Mouse (Mus musculus) gastrocnemius, postnatal 36 days (tissue): Measurements from ENCODE around the gene Gast. TPM values are rescaled to one million over a fixed set of nuclear protein-coding genes. Genes with fewer than 3 reads are reported as not detected.
"Not testable (repeated sequence)": the region's sequence is repeated elsewhere in the genome, so short reads cannot be mapped to it uniquely, and the experiment has no call there.

Experiments
- DNase-seq, 2 experiments: peaks; one replicate each; pipeline ENCODE4 v3.0.0; 2022
- intact Hi-C: fragments of 180-260 bp; cut with DNase I; formaldehyde crosslinking; loops from one replicate; pipeline ENCODE4 v1.15.1; 2025
- total RNA-seq, 2 experiments: library from RNA; stranded (reverse); gene quantifications; 2 replicates each; pipeline ENCODE4 v1.2.3; 2021

Gast gene
- total RNA-seq, 2 experiments from 2014 or later: not detected

DNA sequence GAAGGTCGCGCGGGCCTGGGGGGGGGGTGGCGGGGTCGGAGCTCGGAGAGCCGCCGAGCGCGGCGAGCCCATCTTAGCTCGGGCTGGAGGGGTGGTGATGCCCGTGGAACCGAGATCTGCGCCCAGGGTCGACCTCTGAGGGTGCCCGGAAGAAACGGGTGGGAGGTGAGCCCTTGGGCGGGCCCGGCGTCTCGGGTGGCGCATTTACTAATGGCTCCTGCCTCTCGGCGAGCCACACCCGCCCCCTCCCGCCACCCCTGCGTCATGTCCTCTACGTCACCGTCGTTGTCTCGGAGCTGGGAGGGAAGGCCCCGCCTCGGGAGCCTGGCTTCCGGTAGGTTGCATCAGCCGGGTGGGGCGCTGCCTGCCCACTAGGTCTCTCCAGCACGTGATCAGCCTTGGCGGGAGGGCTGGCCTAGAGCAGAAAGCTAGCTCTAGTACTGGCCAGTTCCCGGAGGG is 14.0 kb upstream of the Gast start:
- intact Hi-C loops: no loop called here
- peak; percentile 90 to 96 for DNase-seq

- intact Hi-C loops, DNase-seq: not testable (repeated sequence)
Measured at GRCm38 (mm10) chr11:100320701-100321410, 13.4 kb upstream of the Gast start.

DNA sequence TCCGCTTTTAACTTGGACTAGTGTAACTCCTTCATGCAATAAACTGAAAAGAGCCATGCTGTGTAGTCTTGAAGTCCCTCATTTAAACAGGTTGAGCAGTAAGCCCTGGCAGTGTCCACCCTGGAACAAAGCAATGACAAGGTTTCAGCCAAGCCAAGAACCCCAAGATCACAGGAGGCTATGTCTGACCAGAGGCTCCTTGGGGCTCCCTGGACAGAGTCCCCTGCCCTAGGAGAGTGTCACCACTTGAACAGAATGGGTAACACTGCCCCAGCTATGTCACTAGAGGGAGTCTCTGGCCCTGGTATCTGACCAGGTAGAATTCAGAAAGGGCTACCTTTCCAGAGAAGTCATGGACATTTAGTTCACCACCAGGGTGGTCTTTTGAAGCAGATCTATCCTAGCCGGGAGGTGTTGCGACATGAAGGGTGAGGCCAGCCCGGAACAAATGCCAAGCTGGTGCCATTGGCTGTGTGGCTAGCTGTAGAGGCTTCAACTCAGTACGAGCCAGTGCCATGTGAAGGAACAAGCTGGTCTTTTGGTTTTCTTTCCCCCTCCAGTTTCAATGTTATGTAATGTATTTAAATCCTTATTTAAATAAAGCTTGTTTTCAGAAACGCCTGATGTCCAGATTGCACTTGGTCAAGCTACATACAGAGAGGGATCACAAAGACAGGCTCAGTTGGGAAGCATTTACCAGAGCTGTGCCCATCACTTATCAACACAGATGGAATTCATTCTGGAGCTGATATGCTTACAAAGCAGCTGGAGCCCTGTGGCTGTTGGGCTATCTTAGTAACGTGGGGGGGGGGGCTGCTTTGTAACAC is 12.5 kb upstream of the Gast start:
- intact Hi-C loops, DNase-seq: not testable (repeated sequence)

DNA sequence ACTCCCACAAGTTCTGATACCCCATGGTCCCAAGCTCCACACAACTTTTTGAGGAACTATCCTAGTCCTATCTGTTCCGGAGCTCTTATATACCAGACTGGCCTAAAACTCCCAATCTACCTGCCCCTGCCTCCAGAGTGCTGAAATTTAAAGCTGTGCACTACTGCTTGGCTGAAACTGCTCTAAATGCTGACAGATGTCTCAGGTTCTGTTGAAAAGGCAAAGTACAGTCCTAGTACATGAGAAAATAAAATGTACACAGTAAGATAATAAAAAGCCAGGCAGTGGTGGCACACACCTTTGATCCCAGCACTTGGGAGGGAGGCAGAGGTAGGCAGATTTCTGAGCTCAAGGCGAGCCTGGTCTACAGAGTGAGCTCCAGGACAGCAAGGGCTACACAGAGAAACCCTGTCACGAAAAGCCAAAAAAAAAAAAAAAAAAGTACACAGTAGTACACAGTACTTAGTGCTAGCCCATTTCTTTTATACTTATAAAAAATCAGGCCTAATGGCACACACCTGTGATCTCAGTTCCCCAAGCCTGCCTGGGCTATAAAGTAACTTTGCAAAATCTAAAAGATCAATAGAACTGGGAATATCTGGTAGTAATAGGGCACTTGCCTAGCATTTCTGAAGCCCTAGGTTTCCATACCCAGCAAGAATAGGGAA is 11.5 kb upstream of the Gast start:
- no peak for DNase-seq
- intact Hi-C loops: no loop called here

DNA sequence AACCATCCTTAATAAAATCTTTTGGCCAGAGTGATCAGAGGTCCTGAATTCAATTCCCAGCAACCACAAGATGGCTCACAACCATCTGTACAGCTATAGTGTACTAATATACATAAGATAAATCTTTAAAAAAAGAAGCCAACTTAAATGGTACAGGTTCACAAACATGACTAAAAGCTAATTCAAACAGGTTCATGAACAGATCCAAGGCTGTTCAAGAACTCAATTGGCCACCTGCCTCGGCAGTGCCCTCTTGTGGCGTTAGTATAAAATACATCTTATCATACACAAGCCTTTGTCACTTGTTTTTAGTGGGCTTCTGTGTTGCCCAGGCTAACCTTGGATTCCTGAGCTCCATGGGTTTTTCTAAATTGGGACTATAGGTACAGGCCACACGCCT is 10.6 kb upstream of the Gast start:
- intact Hi-C loops: no loop called here
- peak in 1 of 2 experiments; percentile 40 for DNase-seq

DNA sequence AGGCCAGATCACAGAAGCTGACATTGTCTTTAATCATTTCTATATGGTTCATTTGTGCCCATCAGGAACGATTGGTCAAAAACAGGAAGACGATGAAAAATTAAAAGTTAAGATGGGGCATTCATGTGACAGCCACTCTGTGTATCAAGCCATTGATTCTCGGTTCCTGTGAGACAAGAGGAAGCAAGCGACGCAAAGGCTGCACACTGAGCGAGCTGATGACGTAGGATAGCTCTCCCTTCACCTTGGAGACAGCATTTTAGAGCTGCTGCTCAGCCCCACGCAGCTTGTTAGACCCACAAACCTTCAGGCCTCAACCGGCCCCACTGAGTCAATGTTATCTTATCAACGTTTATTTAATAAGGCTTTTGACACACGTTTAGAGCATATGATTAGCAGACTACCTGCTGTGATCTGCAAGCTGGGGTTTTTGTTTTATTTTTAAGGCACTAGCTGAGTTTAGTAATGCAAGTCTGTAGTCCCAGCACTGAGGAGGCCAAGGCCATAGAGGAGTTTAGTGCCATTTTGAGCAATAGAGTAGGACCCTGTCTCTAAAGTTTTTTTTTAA is 9.1 kb upstream of the Gast start:
- no peak for DNase-seq
- intact Hi-C loops: no loop called here

- no peak for DNase-seq
- intact Hi-C loops: no loop called here
Measured at GRCm38 (mm10) chr11:100327316-100327715, 6.9 kb upstream of the Gast start.

GRCm38 (mm10) chr11:100327761-100328160 is 6.4 kb upstream of the Gast start:
- no peak for DNase-seq
- intact Hi-C loops: no loop called here

- intact Hi-C loops: no loop called here
- DNase-seq: no peak
Measured at GRCm38 (mm10) chr11:100330235-100330634, 4.0 kb upstream of the Gast start.

DNA sequence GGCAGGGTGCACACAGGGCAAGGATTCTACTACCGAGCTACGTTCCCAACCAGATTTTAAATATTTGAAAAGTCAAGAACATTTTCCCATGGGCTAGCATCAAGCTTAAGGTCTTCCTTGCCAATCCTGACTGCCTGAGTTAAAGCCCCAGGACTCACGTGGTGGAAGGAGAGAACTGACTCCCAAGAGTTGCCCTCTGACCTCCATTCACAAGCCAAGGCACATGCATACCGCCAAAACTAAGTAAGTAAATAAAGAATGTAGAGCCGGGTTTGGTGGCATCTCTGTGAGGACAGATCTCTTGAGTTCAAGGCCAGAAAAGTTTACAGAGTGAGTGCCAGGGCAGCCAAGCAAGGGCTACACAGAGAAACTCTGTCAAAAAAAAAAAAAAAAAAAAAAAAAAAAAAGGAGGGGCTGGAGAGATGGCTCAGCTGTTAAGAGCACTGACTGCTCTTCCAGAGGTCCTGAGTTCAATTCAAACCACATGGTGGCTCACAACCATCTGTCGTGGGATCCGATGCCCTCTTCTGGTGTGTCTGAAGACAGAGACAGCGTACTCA is 3.3 kb upstream of the Gast start:
- intact Hi-C loops, DNase-seq: not testable (repeated sequence)

DNA sequence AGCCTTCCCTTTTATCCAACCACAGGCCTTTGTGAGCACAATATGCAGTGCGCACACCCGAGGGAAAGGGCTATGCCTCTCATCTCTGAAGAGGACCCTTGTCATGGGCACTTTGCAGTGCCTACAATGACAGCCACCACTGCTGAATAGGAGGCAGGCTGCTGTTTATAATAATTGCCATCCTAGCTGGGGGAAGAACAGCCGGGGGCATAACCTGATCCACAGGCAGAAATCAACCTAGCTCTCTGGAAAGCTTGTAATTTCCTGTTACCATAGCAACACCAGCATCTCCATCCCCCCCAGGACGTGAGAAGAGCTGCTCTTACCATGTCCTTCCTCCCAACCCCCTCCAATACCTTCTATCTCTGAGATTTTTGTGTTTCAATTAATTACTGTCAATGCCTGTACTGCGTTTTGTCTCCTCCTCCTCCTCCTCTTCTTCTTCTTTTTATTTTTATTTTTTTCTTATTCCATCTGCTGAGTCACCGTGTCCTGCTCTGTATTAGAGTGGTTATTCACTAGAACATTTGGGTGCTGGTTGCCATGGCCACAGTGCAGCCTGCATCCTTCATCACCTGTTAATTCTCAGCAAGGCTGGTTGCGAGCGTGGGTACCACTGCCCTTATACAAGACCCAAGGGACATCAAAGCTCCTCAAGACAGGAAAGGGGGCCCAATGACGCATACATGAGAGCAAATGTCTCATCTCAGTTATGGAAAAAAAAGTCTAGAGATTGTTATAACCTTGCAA is 1.3 kb upstream of the Gast start:
- DNase-seq: no peak

GRCm38 (mm10) chr11:100335731-100336130 is 1.5 kb downstream of the Gast start:
- intact Hi-C loops: no loop called here

More for the DNA sequence above, 1.3 kb upstream of the Gast start:
- intact Hi-C loops: no loop called here

GRCm38 (mm10) chr11:100344269-100344668 is 10.1 kb downstream of the Gast start:
- no peak for DNase-seq
- intact Hi-C loops: no loop called here

More at GRCm38 (mm10) chr11:100335731-100336130, 1.5 kb downstream of the Gast start:
- DNase-seq: no peak

DNA sequence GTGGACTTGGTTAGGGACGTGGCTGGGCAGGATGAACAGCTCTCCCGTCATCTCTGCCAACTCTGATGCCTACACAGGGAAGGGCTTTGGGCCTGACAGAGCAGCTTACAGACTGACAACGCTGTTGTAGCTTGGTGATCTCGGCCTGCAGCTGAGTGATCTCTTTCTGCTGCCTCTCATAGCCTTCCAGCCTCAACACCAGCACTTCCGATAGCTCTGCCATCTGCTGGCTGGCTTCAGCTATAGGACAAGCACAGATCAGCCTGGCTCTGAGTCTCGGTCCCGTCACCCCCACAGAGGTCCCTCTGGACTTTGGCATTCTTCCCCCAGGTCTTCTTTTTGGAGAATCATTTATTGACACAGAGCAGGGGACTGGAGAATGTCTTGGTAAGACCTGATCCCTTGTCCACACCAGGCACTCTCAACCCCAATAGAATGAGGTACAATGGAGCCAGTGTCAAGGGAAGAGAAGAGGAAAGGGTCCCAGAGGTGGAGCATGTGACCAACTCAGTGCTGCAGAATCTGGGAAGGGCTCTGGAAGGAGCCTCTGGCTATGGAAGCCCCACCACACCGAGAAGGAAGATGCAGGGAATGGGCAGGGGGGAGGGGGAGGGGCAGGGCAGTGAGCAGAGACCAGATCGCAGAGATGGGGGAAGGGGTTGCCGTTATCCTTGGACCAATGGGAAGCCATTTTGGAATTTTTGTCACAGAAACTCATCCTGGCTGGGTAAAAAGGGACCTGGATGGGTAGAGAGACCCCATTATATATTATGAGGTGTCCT is 18.1 kb downstream of the Gast start:
- intact Hi-C loops: no loop called here
- no peak for DNase-seq

GRCm38 (mm10) chr11:100355151-100355951 is 21.1 kb downstream of the Gast start:
- no peak for DNase-seq
- intact Hi-C loops: no loop called here

- DNase-seq: peak in 1 of 2 experiments; percentile 65
- intact Hi-C loops: no loop called here
Measured at GRCm38 (mm10) chr11:100355972-100356818, 22.0 kb downstream of the Gast start, which contains the start of gene Hap1. Hap1 (minus strand) TSS chr11:100356128.

DNA sequence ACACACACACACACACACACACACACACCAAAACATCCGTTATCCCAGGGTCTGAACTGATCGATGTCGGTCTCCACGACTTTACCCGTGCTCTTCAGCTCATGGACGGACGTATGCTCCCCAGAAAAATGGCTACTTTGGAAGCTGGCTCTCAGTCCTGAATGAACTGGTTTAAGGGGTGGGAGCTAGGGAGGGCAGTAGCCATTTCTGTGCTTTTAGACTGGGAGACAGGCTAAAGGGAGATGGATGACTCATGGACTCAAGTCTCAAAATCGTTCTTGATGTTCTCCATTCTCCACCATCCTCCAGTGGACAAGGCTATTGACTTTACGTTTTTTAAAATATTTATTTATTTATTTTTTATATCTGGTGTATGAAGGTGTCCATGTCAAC is 22.6 kb downstream of the Gast start:
- intact Hi-C loops: no loop called here

More for the DNA sequence above, 22.6 kb downstream of the Gast start:
- DNase-seq: no peak
